Mouse (Mus musculus): Measurements from ENCODE around the gene Dlg1. TPM values are rescaled to one million over a fixed set of nuclear protein-coding genes. Genes with fewer than 3 reads are reported as not detected.

The Dlg1 gene
- polyA plus RNA-seq, 1 experiment: 7.9 TPM

DNA sequence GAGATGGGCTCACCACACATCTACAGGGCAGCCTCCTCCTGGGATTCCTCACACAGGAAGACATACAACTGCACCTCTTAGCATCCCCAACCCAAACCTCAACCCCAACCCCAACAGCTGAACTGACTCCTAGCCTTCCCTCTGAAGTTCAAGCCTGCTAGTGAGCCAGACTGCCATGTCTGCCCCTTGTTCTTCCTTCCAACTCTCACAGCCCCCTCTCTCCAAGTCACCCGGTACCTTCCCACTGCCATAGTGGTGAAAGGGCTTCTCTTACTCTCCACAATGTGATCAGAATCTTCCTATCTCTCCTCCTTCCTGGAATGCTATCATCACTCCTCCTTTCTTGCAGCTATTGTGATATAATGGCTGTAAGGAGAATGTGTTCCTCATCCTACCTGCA, 40.9 kb upstream of the Dlg1 start:
- Histone ChIP-seq H3K4me1 (ENCODE audit: control insufficient read depth, insufficient read depth, insufficient read length) (no peaks in the 10 kb centered on the region), H3K27me3 (ENCODE audit: control insufficient read depth, insufficient read depth, low read length) (no peaks in the 10 kb centered on the region), H3K4me3 (ENCODE audit: extremely low read depth, insufficient read depth, insufficient read length) (no peak overlapping the region), H3K36me3 (ENCODE audit: control insufficient read depth, insufficient read depth, low read length) (no peaks in the 10 kb centered on the region), H3K27ac (ENCODE audit: insufficient read depth, low read length) (no peak overlapping the region)
- TF ChIP-seq CTCF (IDR thresholded peaks at IDR 0.05; ENCODE audit: extremely low read depth, insufficient read depth, insufficient read length, insufficient replicate concordance): no peak
- TF ChIP-seq POLR2A (IDR thresholded peaks at IDR 0.05; ENCODE audit: low read depth, low read length): no peak
- DNase-seq (ENCODE audit: low read depth in 1 of 2, low spot score in 2 of 2): no peak
- 93% methylated on average over 1 of the region's 1 CpGs for WGBS

DNA sequence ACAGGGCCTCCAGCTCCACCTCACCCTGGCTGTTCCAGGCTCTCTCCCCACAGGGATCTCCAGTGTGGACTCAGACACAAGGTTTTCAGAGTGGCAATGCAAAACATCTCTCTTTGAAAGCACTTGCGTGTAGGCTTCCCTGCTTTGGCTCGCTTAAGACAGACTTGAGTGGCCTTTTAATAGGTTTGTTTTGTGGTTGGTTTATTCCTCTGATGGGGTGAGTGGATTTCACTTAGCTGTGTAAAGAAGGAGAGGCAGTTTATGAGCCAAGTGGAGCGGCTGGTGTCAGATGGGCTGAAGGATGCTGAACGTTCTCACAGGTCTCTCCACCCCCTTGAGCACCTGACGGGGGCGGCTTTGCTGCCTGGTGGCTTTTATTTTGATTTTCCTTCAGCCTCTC, 40.1 kb upstream of the Dlg1 start:
- H3K4me1 ChIP-seq (ENCODE audit: control insufficient read depth, insufficient read depth, insufficient read length): no peaks in the 10 kb centered on the region
- no peak overlapping the region for H3K27ac ChIP-seq (ENCODE audit: insufficient read depth, low read length)
- H3K36me3 ChIP-seq (ENCODE audit: control insufficient read depth, insufficient read depth, low read length): no peaks in the 10 kb centered on the region
- 90% methylated on average over 6 of the region's 6 CpGs for WGBS
- H3K4me3 ChIP-seq (ENCODE audit: extremely low read depth, insufficient read depth, insufficient read length): no peak overlapping the region
- H3K27me3 ChIP-seq (ENCODE audit: control insufficient read depth, insufficient read depth, low read length): no peaks in the 10 kb centered on the region
- no peak for DNase-seq (ENCODE audit: low read depth in 1 of 2, low spot score in 2 of 2)
- TF ChIP-seq POLR2A (IDR thresholded peaks at IDR 0.05; ENCODE audit: low read depth, low read length) (no peak), CTCF (IDR thresholded peaks at IDR 0.05; ENCODE audit: extremely low read depth, insufficient read depth, insufficient read length, insufficient replicate concordance) (no peak)

DNA sequence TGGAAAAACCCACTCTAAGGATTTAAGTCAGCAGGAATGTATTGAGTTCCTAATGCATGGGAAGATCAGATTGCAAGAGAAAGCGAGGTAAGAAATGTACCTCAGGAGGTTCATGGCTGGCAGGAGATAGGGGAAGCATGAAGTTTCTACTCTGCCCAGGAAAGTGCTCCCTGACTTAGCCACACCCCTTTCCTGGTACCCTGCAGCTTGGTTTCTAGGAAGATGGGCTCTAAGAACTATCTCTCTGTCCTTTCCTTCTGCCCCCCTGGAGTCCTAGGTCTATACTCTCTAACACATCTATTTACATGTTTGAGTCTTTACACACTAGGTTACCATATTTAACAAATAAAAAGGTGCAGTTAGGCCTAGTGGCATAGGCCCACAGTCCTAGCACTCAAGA, 38.5 kb upstream of the Dlg1 start:
- H3K4me1 ChIP-seq (ENCODE audit: control insufficient read depth, insufficient read depth, insufficient read length): no peaks in the 10 kb centered on the region
- H3K4me3 ChIP-seq (ENCODE audit: extremely low read depth, insufficient read depth, insufficient read length): no peak overlapping the region
- H3K27ac ChIP-seq (ENCODE audit: insufficient read depth, low read length): no peak overlapping the region
- TF ChIP-seq POLR2A (IDR thresholded peaks at IDR 0.05; ENCODE audit: low read depth, low read length): no peak
- no peak for TF ChIP-seq CTCF (IDR thresholded peaks at IDR 0.05; ENCODE audit: extremely low read depth, insufficient read depth, insufficient read length, insufficient replicate concordance)
- H3K36me3 ChIP-seq (ENCODE audit: control insufficient read depth, insufficient read depth, low read length): no peaks in the 10 kb centered on the region
- WGBS: 67% methylated on average over 1 of the region's 1 CpGs
- DNase-seq (ENCODE audit: low read depth in 1 of 2, low spot score in 2 of 2): no peak
- no peaks in the 10 kb centered on the region for H3K27me3 ChIP-seq (ENCODE audit: control insufficient read depth, insufficient read depth, low read length)

DNA sequence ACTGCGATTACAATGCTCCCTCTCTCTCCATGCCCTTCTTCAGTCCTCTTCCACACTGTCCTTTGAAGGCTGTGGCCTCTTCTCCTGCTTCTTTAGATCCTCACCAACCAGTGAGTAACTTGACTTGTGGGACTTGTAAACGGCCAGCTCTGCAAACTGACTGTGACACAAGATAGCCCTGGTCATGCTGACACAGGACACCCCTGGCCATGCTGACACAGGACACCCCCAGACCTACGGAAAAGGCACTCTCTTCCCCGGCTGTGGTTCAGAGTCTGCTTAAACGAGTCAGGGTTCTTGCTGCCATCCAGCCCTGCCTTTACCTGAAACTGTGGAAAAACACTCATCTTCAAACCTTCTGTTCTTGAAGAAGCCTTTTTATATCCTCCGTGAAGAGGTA, 36.9 kb upstream of the Dlg1 start:
- Histone ChIP-seq H3K4me1 (ENCODE audit: control insufficient read depth, insufficient read depth, insufficient read length) (no peaks in the 10 kb centered on the region), H3K4me3 (ENCODE audit: extremely low read depth, insufficient read depth, insufficient read length) (no peak overlapping the region), H3K36me3 (ENCODE audit: control insufficient read depth, insufficient read depth, low read length) (no peaks in the 10 kb centered on the region), H3K27me3 (ENCODE audit: control insufficient read depth, insufficient read depth, low read length) (no peaks in the 10 kb centered on the region), H3K27ac (ENCODE audit: insufficient read depth, low read length) (no peak overlapping the region)
- no peak for TF ChIP-seq POLR2A (IDR thresholded peaks at IDR 0.05; ENCODE audit: low read depth, low read length)
- TF ChIP-seq CTCF (IDR thresholded peaks at IDR 0.05; ENCODE audit: extremely low read depth, insufficient read depth, insufficient read length, insufficient replicate concordance): no peak
- 87% methylated on average over 6 of the region's 6 CpGs for whole genome bisulfite sequencing
- no peak for DNase-seq (ENCODE audit: low read depth in 1 of 2, low spot score in 2 of 2)

DNA sequence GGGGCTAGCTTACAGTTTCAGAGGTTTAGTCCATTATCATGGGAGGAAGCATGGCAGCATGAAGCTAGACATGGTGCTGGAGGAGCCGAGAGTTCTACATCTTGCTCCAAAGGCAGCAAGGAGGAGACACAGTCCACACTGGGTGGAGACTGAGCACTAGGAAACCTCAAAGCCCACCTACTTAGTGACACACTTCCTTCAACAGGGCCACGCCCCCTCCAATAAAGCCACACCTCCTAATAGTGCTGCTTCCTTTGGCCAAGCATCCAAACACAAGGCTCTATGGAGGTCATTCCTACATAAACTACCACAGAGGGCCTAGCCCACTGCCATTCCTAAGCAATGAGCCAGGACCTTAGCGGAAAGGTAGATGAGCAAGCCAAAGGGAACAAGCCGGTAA, 32.9 kb upstream of the Dlg1 start:
- no peaks in the 10 kb centered on the region for H3K27me3 ChIP-seq (ENCODE audit: control insufficient read depth, insufficient read depth, low read length)
- no peaks in the 10 kb centered on the region for H3K36me3 ChIP-seq (ENCODE audit: control insufficient read depth, insufficient read depth, low read length)
- no peak for DNase-seq (ENCODE audit: low read depth in 1 of 2, low spot score in 2 of 2)
- H3K27ac ChIP-seq (ENCODE audit: insufficient read depth, low read length): no peak overlapping the region
- no peaks in the 10 kb centered on the region for H3K4me1 ChIP-seq (ENCODE audit: control insufficient read depth, insufficient read depth, insufficient read length)
- no peak overlapping the region for H3K4me3 ChIP-seq (ENCODE audit: extremely low read depth, insufficient read depth, insufficient read length)
- TF ChIP-seq POLR2A (IDR thresholded peaks at IDR 0.05; ENCODE audit: low read depth, low read length): no peak
- no peak for TF ChIP-seq CTCF (IDR thresholded peaks at IDR 0.05; ENCODE audit: extremely low read depth, insufficient read depth, insufficient read length, insufficient replicate concordance)
- WGBS: 95% methylated on average over 4 of the region's 4 CpGs

DNA sequence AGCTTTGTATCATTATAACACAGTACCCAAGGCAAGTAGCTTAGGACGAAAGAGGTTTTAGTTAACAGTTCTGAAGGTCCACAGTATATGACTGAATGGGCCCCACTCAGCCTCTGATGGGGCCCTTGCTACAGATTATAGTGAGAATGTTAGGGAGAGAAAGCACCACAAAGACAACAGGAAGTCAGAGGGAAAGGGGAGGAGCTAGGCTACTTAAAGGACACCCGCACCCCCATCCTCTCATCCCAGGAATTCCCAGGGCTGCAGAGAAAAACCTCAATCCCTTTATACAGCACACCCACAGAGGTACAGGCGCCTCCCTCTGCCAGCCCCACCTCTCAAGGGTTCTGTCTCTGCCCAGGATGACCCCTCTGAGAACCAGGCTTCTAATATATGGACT, 32.2 kb upstream of the Dlg1 start:
- 91% methylated on average over 3 of the region's 3 CpGs for WGBS
- DNase-seq (ENCODE audit: low read depth in 1 of 2, low spot score in 2 of 2): no peak
- no peak overlapping the region for H3K4me3 ChIP-seq (ENCODE audit: extremely low read depth, insufficient read depth, insufficient read length)
- no peaks in the 10 kb centered on the region for H3K4me1 ChIP-seq (ENCODE audit: control insufficient read depth, insufficient read depth, insufficient read length)
- H3K27me3 ChIP-seq (ENCODE audit: control insufficient read depth, insufficient read depth, low read length): no peaks in the 10 kb centered on the region
- TF ChIP-seq POLR2A (IDR thresholded peaks at IDR 0.05; ENCODE audit: low read depth, low read length) (no peak), CTCF (IDR thresholded peaks at IDR 0.05; ENCODE audit: extremely low read depth, insufficient read depth, insufficient read length, insufficient replicate concordance) (no peak)
- no peaks in the 10 kb centered on the region for H3K36me3 ChIP-seq (ENCODE audit: control insufficient read depth, insufficient read depth, low read length)
- H3K27ac ChIP-seq (ENCODE audit: insufficient read depth, low read length): no peak overlapping the region

DNA sequence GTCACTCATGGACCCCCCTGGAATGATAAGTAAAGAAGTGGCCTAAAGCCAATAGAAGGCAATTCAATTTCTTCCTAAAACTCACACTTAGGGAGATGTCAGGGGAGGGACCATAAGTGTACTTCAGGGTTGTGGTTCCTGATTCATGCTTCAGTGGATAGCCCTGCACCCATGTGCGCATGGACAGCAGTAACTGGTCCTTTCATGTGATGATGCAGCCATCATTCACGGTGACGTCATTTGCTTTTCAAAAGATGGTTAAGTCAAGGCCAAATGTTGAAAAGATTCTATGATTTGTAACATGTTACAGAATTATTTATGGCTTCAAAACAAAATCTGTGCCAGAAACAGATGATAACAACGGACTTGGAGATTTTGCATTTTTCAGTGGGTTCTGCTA, 28.9 kb upstream of the Dlg1 start:
- TF ChIP-seq CTCF (IDR thresholded peaks at IDR 0.05; ENCODE audit: extremely low read depth, insufficient read depth, insufficient read length, insufficient replicate concordance) (no peak), POLR2A (IDR thresholded peaks at IDR 0.05; ENCODE audit: low read depth, low read length) (no peak)
- no peak for DNase-seq (ENCODE audit: low read depth in 1 of 2, low spot score in 2 of 2)
- no peak overlapping the region for H3K27ac ChIP-seq (ENCODE audit: insufficient read depth, low read length)

More for the DNA sequence above, 28.9 kb upstream of the Dlg1 start:
- H3K4me1 ChIP-seq (ENCODE audit: control insufficient read depth, insufficient read depth, insufficient read length): no peaks in the 10 kb centered on the region
- H3K27me3 ChIP-seq (ENCODE audit: control insufficient read depth, insufficient read depth, low read length): no peaks in the 10 kb centered on the region
- H3K36me3 ChIP-seq (ENCODE audit: control insufficient read depth, insufficient read depth, low read length): no peaks in the 10 kb centered on the region
- H3K4me3 ChIP-seq (ENCODE audit: extremely low read depth, insufficient read depth, insufficient read length): no peak overlapping the region
- 91% methylated on average over 4 of the region's 4 CpGs for WGBS
